Mouse (Mus musculus): ENCODE measurements around the gene Col9a3. TPM values are rescaled to one million over a fixed set of nuclear protein-coding genes. Genes with fewer than 3 reads are reported as not detected.

Col9a3 gene
- polyA plus RNA-seq, 1 experiment from 2014 or later = 1.5 TPM

DNA sequence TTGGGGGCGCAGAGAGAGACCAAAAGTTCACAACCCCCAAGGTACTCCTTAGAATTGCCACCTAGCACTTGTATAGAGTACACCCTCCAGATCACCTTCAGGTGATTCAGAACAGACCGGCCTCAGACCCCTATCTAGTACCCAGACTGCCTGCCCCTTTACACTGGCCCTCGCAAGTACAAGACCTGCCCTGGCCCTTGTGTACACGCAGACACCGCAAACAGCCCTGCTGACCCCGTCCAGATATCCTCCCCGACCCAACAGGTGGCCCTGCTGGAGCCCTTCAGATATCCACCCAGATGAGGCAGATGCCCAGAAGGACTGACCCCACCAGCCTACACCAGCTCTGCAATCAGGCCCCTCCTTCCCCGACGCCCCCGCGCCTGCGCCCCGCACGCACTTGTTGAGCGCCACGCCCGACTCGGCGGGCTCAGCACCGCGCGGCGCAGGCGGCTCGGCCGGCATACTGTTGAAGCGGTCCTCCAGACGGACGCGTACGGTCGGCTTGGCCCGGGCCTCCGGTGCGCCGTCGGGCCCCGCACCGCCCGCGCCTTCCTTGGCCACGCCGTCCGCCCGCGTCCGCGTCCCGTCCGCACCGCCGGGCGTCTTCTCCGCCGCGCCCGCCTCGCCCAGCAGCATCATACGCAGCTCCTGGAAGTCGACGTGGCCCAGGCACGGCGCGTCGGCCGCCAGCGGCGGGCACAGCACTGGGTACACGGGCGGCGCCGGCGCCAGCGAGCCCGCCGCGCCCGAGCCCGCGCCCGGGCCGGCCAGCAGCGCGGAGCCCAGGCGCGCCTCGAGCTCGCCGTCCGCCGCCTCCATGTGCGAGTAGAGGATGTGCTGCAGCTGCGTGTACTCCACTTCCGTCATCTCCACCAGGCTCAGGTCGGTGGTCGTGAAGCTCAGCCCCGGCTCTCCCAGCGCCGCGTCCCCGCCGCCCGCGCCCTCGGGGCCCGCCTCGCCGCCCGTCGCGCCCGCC is 44.3 kb downstream of the Col9a3 start:
- WGBS (ENCODE audit: insufficient replicate concordance) = 4% methylated on average over 96 of the region's 112 CpGs
- DNase-seq = no peak

DNA sequence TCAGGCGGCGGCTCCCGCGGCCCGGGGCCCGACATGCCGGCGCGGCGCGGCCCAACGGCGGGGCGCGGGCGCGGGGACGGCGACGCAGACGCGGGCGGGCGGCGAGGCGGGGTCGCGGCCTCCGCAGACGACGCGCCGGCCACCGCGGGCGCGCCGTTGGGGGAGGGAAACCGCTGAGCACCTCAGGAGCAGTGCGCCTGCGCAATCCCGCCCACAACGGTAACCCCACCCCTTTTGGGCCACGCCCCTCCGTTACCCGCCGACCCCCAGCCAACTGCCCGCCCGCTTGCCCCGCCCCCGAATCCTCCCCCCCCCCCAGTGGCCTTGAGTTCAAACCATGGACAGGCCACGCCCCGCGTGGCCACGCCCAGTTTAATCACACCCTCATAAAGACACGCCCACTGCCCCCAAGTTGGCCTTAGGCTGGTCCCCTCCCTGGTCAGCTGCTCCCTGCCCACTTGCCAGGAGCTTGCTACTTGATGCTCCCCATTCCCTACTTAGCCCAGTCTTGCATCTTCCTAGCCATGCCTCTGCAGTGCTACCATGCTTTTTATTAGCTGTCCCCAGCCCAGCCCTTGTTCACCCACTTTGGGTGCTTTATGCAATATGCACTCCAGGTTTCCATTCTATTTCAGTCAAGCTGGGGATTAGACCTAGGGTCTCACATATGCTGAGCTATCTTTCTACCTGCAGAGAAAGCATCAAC is 45.1 kb downstream of the Col9a3 start, which contains the start of gene Tcfl5:
TSS of gene Tcfl5 (minus strand) at position 154 of the 706 bp plus-strand sequence.
- Histone ChIP-seq H3K9me3 (replicated peaks) (peaks cover 14% of the 10 kb centered on the region), H3K4me2 (peak within 1 kb of the TSS; percentile 48), H3K27ac (no peak within 1 kb of the TSS), H3K27me3 (peaks cover 63% of the 10 kb centered on the region), H3K36me3 (0 out of 2 replicates have a peak, but pooled peaks cover 3% of the 10 kb centered on the region), H3K4me3 (replicated peaks) (peak within 1 kb of the TSS; percentile 37), H3K4me1 (replicated peaks) (no peaks in the 10 kb centered on the region), H3K9ac (no peak within 1 kb of the TSS)
- DNase-seq (no peak), ATAC-seq (ENCODE audit: low read depth) (no peak)
- 8% methylated on average over 38 of the region's 56 CpGs for WGBS (ENCODE audit: insufficient replicate concordance)

More for the DNA sequence above, 44.3 kb downstream of the Col9a3 start:
- no peaks in the 10 kb centered on the region for H3K4me1 ChIP-seq (replicated peaks)
- ATAC-seq (ENCODE audit: low read depth) = no peak
- no peak overlapping the region for H3K27ac ChIP-seq
- H3K4me2 ChIP-seq = peak overlapping the region; percentile 48
- peaks cover 63% of the 10 kb centered on the region for H3K27me3 ChIP-seq
- peaks cover 14% of the 10 kb centered on the region for H3K9me3 ChIP-seq (replicated peaks)
- H3K4me3 ChIP-seq (replicated peaks) = peak overlapping the region; percentile 37
- H3K36me3 ChIP-seq = 0 out of 2 replicates have a peak, but pooled peaks cover 3% of the 10 kb centered on the region
- H3K9ac ChIP-seq = no peak overlapping the region

DNA sequence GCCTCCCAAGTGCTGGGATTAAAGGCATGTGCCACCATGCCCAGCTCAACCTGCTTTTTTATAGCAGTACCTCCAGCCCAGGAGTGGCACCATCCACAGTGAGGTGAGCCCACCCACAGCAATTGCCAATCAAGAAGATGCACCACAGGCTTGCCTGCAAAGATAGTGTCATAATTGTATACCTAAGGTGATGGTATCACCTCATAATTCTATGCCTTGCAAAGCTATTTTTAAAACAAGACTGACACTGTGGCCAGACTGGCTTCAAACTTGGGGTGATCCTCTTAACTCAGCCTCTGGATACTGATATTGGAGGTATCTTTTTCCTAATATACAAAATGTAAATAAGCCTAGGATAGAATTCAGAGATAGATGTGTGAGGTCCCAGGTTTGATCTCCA is 46.0 kb downstream of the Col9a3 start:
- 0 out of 2 replicates have a peak, but pooled peaks cover 3% of the 10 kb centered on the region for H3K36me3 ChIP-seq
- no peaks in the 10 kb centered on the region for H3K4me1 ChIP-seq (replicated peaks)
- no peak for ATAC-seq (ENCODE audit: low read depth)

DNA sequence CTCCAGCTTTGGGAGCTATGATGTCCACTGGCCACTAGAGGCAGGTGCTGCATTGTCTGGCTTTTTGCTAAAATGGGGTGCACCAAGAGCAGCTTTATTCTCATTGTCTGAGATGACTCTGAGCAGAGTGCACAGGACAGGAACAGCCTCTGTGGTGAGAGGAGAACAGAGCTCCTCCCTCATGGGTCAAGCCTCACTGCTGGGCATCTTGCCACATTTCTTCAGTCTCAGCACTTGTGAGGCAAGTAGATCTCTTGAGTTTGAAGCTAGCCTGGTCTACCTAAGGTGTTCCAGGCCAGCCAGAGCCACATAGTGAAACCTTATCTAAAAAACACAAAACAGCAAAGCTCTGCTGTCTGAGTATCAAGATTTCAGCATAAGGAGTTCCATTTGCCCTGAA is 49.3 kb downstream of the Col9a3 start:
- Histone ChIP-seq H3K9me3 (replicated peaks) (peaks cover 14% of the 10 kb centered on the region), H3K36me3 (0 out of 2 replicates have a peak, but pooled peaks cover 3% of the 10 kb centered on the region), H3K4me2 (no peak overlapping the region), H3K9ac (no peak overlapping the region), H3K4me3 (replicated peaks) (no peak overlapping the region), H3K27ac (no peak overlapping the region), H3K27me3 (peaks cover 30% of the 10 kb centered on the region), H3K4me1 (replicated peaks) (no peaks in the 10 kb centered on the region)
- DNase-seq (no peak), ATAC-seq (ENCODE audit: low read depth) (no peak)

More for the DNA sequence above, 46.0 kb downstream of the Col9a3 start:
- DNase-seq = no peak
- Histone ChIP-seq H3K4me2 (no peak overlapping the region), H3K9me3 (replicated peaks) (peaks cover 14% of the 10 kb centered on the region), H3K27me3 (peaks cover 57% of the 10 kb centered on the region), H3K9ac (no peak overlapping the region), H3K27ac (no peak overlapping the region), H3K4me3 (replicated peaks) (no peak overlapping the region)

DNA sequence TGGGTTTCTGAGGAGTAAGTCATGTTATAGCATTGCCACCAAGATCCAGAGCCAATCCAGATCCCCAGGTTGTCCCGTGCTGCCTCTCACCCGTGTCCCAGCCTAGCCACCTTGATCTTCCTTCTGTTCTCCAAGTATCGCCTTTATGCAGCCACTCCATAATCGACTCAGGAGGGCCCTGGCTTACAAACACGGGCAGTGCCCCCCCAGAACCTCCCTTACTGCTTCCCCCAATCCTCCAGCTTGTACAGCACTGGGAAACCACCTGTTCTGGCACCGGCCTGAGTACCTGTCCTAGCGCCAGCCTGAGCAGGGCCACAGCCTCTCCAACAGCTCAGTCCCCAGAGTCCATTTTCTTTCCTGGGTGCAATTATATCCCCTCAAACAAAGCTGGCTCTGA is 57.1 kb downstream of the Col9a3 start:
- no peak overlapping the region for H3K4me2 ChIP-seq
- H3K36me3 ChIP-seq = no peaks in the 10 kb centered on the region
- no peak overlapping the region for H3K9ac ChIP-seq
- no peaks in the 10 kb centered on the region for H3K27me3 ChIP-seq
- 70% methylated on average over 7 of the region's 7 CpGs for WGBS (ENCODE audit: insufficient replicate concordance)
- DNase-seq = no peak
- H3K27ac ChIP-seq = no peak overlapping the region
- ATAC-seq (ENCODE audit: low read depth) = no peak
- peaks cover 5% of the 10 kb centered on the region; the same call in 1 of the 2 replicates for H3K4me1 ChIP-seq (replicated peaks)
- no peak overlapping the region for H3K4me3 ChIP-seq (replicated peaks)
- H3K9me3 ChIP-seq (replicated peaks) = no peaks in the 10 kb centered on the region

DNA sequence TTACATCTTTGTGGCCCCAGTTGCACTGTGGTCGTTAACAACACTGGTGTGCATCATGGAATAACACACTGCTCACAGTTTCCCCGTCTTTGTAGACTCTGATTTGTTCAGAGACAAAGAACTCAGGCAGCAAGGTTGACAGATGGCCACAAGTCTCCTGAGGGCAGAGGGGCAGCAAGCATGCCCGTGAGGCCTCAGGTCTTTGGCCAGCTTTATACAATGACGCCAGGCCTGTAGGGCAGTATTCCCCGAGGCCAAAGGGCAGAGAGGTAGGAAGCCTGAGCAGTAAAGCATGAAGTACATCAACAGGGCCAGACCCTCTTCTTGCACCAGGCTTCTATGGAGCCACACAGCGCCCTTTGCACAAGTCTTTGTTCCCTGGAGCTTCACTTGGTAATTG is 57.6 kb downstream of the Col9a3 start:
- DNase-seq (no peak), ATAC-seq (ENCODE audit: low read depth) (no peak)
- no peaks in the 10 kb centered on the region for H3K9me3 ChIP-seq (replicated peaks)
- H3K36me3 ChIP-seq = no peaks in the 10 kb centered on the region; the same call in 1 of the 2 replicates
- WGBS (ENCODE audit: insufficient replicate concordance) = 58% methylated on average over 6 of the region's 6 CpGs
- H3K4me1 ChIP-seq (replicated peaks) = peaks cover 10% of the 10 kb centered on the region; the same call in 1 of the 2 replicates
- no peak overlapping the region for H3K9ac ChIP-seq
- no peak overlapping the region for H3K27ac ChIP-seq
- no peak overlapping the region for H3K4me3 ChIP-seq (replicated peaks)
- no peak overlapping the region for H3K4me2 ChIP-seq
- no peaks in the 10 kb centered on the region for H3K27me3 ChIP-seq

DNA sequence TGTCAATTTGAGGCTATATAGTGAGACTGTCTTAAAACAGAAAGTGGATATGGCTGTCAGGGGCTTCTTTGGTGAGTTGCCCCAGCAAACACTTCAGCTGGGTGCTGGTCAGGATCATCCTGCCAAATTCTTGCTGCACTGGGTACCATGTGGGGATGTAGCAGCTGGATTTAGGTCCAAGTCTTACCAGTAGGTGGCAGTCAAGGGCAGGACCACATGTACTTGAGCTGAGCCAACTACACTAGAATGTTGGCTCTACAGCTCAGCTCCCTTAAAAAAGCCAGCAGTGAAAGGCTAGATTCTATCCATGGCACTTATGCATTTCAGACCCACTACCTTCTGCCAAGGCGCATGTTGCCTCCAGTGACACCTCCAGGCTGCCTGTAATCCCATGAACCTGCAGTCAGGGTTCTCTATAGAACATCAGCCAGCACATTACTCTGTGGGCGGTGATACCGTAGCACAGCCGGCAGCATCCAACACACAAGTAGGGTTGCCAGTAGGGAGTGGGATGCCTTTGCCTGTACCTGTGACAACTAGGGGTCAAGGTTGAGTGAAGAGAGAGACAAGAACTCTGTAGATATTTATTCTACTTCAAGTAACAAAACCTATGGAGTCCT is 59.9 kb downstream of the Col9a3 start:
- H3K4me2 ChIP-seq = no peak overlapping the region
- no peak overlapping the region for H3K9ac ChIP-seq
- peaks cover 22% of the 10 kb centered on the region for H3K36me3 ChIP-seq
- H3K9me3 ChIP-seq (replicated peaks) = no peaks in the 10 kb centered on the region
- peaks cover 10% of the 10 kb centered on the region; the same call in 1 of the 2 replicates for H3K4me1 ChIP-seq (replicated peaks)
- H3K27me3 ChIP-seq = no peaks in the 10 kb centered on the region
- no peak overlapping the region for H3K27ac ChIP-seq
- DNase-seq (peak; percentile 34), ATAC-seq (ENCODE audit: low read depth) (peak; percentile 58)
- WGBS (ENCODE audit: insufficient replicate concordance) = 72% methylated on average over 4 of the region's 4 CpGs
- no peak overlapping the region for H3K4me3 ChIP-seq (replicated peaks)

DNA sequence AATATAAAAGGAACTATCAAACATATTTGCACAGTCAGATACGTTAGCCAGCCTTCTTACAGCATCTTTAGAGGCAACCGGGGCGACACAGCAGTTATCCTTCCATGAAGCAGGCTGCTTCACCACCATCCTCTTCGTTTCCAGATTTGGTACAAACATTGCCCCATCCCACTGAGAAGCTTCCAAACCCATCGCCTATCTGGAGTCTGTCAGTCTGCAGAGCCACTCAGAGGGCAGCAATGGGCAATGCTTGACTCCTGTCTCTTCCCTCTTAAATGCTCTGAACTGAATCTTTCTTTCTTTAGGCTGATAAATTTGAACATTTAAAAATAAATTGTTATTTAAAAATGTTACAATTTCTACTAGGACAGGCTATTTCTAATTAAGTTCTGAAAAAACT is 60.8 kb downstream of the Col9a3 start:
- Histone ChIP-seq H3K4me2 (no peak overlapping the region), H3K27me3 (no peaks in the 10 kb centered on the region), H3K9me3 (replicated peaks) (no peaks in the 10 kb centered on the region), H3K27ac (no peak overlapping the region), H3K9ac (no peak overlapping the region), H3K4me1 (replicated peaks) (peaks cover 10% of the 10 kb centered on the region; the same call in 1 of the 2 replicates), H3K36me3 (peaks cover 24% of the 10 kb centered on the region), H3K4me3 (replicated peaks) (no peak overlapping the region)
- ATAC-seq (ENCODE audit: low read depth) (no peak), DNase-seq (no peak)
- 81% methylated on average over 5 of the region's 5 CpGs for WGBS (ENCODE audit: insufficient replicate concordance)

DNA sequence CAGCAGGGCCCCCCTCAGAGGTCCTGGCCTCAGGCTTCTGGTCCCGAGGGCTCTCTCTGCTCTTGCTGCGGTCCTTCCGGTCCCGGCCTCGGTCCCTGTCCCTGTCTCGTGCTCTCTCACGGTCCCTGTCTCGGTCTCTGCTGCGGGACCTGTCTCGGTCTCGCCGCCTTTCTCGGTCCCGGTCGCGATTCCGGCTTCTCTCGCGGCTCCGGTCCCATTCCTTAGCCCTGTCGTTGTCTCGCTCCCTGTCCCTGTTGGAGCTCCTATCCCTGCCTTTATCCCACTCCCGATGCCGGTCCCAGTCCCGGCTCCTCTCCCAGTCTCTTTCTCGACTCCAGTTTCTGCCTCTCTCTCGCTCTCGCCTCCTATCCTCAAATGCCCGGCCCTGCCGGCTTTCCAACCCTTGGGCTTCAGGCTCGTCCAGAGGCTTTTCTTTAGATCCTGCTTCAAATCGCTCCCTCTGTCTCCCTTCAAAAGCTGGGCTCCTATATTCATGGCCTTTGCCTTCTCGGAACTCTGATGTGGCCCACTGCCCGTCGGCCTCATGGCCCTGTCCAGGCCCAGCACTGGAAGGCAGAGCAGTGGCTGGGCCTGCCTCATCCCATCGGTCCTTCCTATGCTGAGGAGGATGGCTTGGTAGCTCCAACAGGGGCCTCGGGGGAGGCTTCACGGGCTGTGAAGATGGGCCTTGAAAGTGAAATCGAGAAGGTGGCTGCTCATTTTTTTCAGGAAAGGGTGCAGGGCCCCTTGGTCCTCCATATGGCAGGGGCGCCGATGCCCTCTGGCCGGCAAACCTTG is 62.0 kb downstream of the Col9a3 start:
- H3K9ac ChIP-seq = 0 out of 2 replicates have a peak overlapping the region, but pooled peaks have one; percentile 5

DNA sequence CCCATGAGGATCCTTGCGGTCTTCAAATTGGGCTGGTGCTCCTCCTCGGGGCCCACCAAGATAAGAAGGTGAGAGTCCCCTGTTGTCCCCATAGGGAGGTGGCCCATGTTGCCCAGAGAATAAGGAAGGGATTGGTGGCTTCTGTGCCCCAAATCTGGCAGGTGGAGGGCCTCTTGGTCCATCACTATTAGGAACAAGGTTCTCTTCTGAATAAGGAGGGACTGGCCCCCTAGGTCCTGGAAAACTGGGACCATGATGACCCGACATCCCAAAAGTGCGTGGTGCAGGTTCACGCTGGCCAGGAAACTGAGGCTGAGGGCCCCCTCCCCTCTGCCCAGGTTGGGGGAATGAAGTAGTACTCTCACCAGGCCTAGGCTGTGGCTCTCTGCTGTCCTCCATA is 62.9 kb downstream of the Col9a3 start:
- no peaks in the 10 kb centered on the region for H3K9me3 ChIP-seq (replicated peaks)
- H3K4me2 ChIP-seq = no peak overlapping the region
- H3K36me3 ChIP-seq = peaks cover 39% of the 10 kb centered on the region
- DNase-seq (no peak), ATAC-seq (ENCODE audit: low read depth) (no peak)
- peaks cover 10% of the 10 kb centered on the region; the same call in 1 of the 2 replicates for H3K4me1 ChIP-seq (replicated peaks)
- no peaks in the 10 kb centered on the region for H3K27me3 ChIP-seq
- no peak overlapping the region for H3K27ac ChIP-seq
- 86% methylated on average over 5 of the region's 5 CpGs for WGBS (ENCODE audit: insufficient replicate concordance)
- H3K4me3 ChIP-seq (replicated peaks) = no peak overlapping the region
- H3K9ac ChIP-seq = no peak overlapping the region

More for the DNA sequence above, 62.0 kb downstream of the Col9a3 start:
- Histone ChIP-seq H3K9me3 (replicated peaks) (no peaks in the 10 kb centered on the region), H3K4me2 (peak overlapping the region; percentile 8; the same call in 1 of the 2 replicates), H3K27me3 (no peaks in the 10 kb centered on the region), H3K4me1 (replicated peaks) (peaks cover 10% of the 10 kb centered on the region; the same call in 1 of the 2 replicates), H3K4me3 (replicated peaks) (no peak overlapping the region), H3K36me3 (peaks cover 30% of the 10 kb centered on the region), H3K27ac (no peak overlapping the region)
- WGBS (ENCODE audit: insufficient replicate concordance) = 51% methylated on average over 42 of the region's 42 CpGs
- ATAC-seq (ENCODE audit: low read depth) (peak; percentile 42), DNase-seq (no peak)

All from liver, embryonic 13.5 days (tissue).